Mouse (Mus musculus): ENCODE data around the gene Med15.

DNA sequence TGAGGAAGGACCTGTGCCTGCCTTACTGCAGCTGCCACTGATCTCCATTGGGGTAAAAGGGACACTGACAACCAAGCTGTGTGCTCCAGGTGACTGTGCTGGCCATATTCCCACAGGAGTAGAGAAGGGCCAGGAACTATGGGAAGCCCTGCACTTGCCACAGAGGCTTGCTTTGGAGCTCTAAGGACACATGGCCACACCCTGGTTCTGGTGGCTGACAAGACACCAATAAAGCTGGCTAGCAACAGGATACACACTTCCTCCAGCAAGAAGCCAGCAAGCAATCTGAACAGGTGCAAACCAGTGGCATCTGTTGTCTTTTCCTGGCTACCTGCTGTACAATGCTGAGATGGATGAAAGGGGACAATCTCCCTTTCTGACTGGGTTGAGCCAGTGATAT lies 62.8 kb downstream of the Med15 start:
- TF ChIP-seq CTCF (IDR thresholded peaks at IDR 0.05; ENCODE audit: low read depth), result no peak
- TF ChIP-seq EP300 (optimal IDR thresholded peaks at IDR 0.05), result no peak

Data from stomach, postnatal 0 days (tissue).